Mouse (Mus musculus) ES-Bruce4 (cell line): ENCODE results near the gene Ces2a.

ENCODE experiments used
- CTCF ChIP-seq: IDR thresholded peaks from one replicate; pipeline ENCODE4 v1.8.1; 2011; ENCODE audit warnings: low read depth, low read length
- POLR2A ChIP-seq: IDR thresholded peaks from one replicate; pipeline ENCODE4 v1.8.1; 2011; ENCODE audit warnings: low read length; ENCODE audit not compliant: insufficient read depth

DNA sequence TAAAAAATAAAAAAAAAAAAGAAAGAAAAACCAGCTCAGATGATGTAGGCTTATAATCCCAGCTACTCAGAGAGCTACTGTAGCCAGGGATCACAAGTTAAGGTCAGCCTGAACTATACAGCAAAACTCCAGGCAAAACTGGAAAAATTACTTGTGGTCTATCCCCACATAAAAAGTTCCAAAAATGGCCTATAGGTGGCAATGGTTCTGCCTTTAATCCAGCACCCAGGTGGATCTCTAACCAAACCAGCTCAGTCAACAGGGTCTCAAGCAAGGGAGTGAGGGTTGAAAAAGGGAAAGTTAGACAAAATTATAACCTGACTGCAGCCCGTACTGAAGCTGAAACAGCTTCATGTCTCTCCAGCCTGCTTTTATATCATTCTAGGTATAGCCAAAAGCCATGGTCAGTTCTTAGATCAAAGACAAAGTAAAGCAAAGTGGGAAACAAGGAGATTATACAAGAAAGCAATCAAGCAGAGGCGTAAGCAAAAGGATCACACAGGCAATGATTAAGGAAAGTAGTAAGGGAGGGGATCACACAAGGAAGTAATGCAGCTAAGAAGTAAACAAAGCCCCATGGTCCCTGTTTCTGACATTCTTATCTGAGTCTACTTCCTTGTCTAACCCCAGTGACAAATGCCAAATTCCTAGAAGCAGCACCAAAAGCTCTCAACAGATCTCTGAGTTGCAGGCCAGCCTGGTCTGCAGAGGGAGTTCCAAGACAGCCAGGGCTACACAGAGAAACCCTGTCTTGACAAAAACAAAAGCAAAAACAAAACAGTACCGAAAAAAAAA is 56.3 kb downstream of the Ces2a start:
- no peak for TF ChIP-seq CTCF
- no peak for TF ChIP-seq POLR2A
